Mouse (Mus musculus): Measurements from ENCODE around the gene Tacc2. TPM values are rescaled to one million over a fixed set of nuclear protein-coding genes. Genes with fewer than 3 reads are reported as not detected.
A peak's percentile ranks its signal among the peaks of the same experiment; 100 is the strongest.

Tacc2 gene
- polyA plus RNA-seq, 1 experiment from 2014 or later, result 39.2 TPM

- Histone ChIP-seq H3K36me3 (no peaks in the 10 kb centered on the region), H3K27ac (no peak overlapping the region), H3K4me3 (no peak overlapping the region), H3K4me1 (peaks cover 7% of the 10 kb centered on the region), H3K9me3 (replicated peaks) (no peaks in the 10 kb centered on the region), H3K27me3 (ENCODE audit: low read depth, poor library complexity, severe bottlenecking) (no peaks in the 10 kb centered on the region)
- WGBS, result 81% methylated on average over 5 of the region's 5 CpGs
- no peak for DNase-seq (ENCODE audit: low spot score)
Observed at GRCm38 (mm10) chr7:130552780-130553179, 24.5 kb upstream of the Tacc2 start.

GRCm38 (mm10) chr7:130553321-130553720 is 23.9 kb upstream of the Tacc2 start:
- no peak for DNase-seq (ENCODE audit: low spot score)
- H3K36me3 ChIP-seq, result no peaks in the 10 kb centered on the region
- no peaks in the 10 kb centered on the region for H3K9me3 ChIP-seq (replicated peaks)
- H3K27ac ChIP-seq, result no peak overlapping the region
- H3K4me1 ChIP-seq, result peaks cover 7% of the 10 kb centered on the region
- no peak overlapping the region for H3K4me3 ChIP-seq
- 75% methylated on average over 4 of the region's 4 CpGs for WGBS
- H3K27me3 ChIP-seq (ENCODE audit: low read depth, poor library complexity, severe bottlenecking), result no peaks in the 10 kb centered on the region

DNA sequence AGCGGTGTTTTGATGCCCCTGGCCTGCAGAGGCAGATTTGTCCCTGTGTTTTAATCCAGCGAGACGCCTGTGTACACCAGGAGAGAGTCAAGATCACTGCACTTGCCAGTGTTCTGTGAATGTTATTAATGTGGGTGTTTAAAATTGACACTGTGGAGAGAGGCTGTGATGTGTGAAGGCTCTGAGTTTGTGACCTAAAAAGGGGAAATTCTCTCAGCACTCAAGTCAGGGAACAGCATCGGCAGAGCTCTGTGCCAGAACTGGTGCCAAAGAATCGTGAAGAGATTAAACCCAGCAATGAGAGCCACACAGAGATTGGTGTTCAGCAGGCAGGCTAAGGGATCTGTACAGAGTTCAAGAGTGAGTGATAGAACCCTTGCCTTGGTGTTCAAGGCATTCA is 21.6 kb upstream of the Tacc2 start:
- no peak for DNase-seq (ENCODE audit: low spot score)
- Histone ChIP-seq H3K9me3 (replicated peaks) (no peaks in the 10 kb centered on the region), H3K36me3 (no peaks in the 10 kb centered on the region), H3K27ac (no peak overlapping the region), H3K4me3 (no peak overlapping the region), H3K4me1 (peaks cover 7% of the 10 kb centered on the region), H3K27me3 (ENCODE audit: low read depth, poor library complexity, severe bottlenecking) (no peaks in the 10 kb centered on the region)
- 88% methylated on average over 5 of the region's 5 CpGs for WGBS

DNA sequence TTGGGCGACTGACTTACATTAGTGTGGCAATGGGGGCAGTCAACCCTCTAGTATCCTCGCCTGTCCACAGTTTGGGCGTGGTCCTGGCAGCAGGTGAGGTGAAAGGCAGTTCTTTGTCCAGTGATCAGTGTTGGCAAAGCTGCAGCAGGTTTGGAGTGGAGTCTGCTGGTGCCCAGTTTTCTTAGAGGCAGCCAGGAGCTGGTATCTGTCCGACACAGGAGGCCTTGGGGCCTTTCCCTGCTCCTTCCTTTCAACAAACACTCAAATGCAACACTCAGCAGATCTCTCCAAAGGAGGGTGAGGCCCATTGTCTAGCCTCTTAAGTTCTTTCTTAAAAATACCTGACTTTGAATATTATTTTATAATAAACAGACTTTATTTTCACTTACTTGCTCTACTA is 18.6 kb upstream of the Tacc2 start:
- Histone ChIP-seq H3K4me3 (no peak overlapping the region), H3K27ac (no peak overlapping the region), H3K9me3 (replicated peaks) (no peaks in the 10 kb centered on the region), H3K36me3 (no peaks in the 10 kb centered on the region), H3K4me1 (no peaks in the 10 kb centered on the region), H3K27me3 (ENCODE audit: low read depth, poor library complexity, severe bottlenecking) (no peaks in the 10 kb centered on the region)
- 82% methylated on average over 4 of the region's 4 CpGs for WGBS
- no peak for DNase-seq (ENCODE audit: low spot score)

DNA sequence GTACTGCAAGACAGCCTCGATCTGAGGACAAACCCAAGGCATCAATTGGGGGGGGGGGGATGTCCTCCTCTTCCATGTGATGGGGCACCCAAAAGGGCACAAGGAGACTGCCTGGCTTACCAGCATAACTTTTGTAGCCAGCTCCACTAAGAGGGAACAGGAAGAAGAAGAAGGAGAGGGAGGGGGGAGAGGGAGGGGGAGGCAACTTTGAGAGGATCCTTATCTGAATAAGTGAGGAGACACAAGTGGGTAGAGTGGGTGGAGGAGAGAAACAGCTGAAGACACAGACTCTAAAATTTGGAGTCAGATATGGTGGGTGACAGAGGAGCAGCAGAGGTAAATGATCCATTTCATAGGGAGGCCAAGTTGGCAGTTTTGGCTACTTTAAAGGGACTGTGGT is 16.3 kb upstream of the Tacc2 start:
- DNase-seq (ENCODE audit: low spot score), result no peak
- Histone ChIP-seq H3K4me3 (no peak overlapping the region), H3K27ac (no peak overlapping the region), H3K9me3 (replicated peaks) (no peaks in the 10 kb centered on the region), H3K36me3 (no peaks in the 10 kb centered on the region), H3K4me1 (no peaks in the 10 kb centered on the region), H3K27me3 (ENCODE audit: low read depth, poor library complexity, severe bottlenecking) (no peaks in the 10 kb centered on the region)
- 94% methylated on average over 1 of the region's 1 CpGs for WGBS

DNA sequence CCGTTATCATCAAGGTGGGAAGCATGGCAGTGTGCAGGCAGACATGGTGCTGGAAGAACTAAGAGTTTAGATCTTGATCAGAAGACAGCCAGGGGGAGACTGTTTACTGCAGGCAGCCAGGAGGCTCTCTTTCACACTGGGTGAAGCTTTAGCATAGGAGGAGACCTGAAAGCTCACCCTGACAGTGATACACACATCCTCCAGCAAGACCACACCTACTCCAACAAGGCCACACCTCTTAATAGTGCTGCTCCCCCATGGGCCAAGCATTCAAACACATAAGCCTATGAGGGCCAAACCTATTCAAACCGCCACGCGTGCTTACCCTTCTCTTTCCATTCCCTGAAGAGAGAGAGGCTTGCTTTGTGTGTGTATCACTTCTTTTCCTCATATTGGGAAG is 14.0 kb upstream of the Tacc2 start:
- 85% methylated on average over 4 of the region's 4 CpGs for WGBS
- no peak for DNase-seq (ENCODE audit: low spot score)
- Histone ChIP-seq H3K9me3 (replicated peaks) (no peaks in the 10 kb centered on the region), H3K36me3 (no peaks in the 10 kb centered on the region), H3K27ac (no peak overlapping the region), H3K4me3 (no peak overlapping the region), H3K27me3 (ENCODE audit: low read depth, poor library complexity, severe bottlenecking) (no peaks in the 10 kb centered on the region), H3K4me1 (no peaks in the 10 kb centered on the region)

- H3K4me1 ChIP-seq, result peaks cover 2% of the 10 kb centered on the region; the same call in 1 of the 2 replicates
- DNase-seq (ENCODE audit: low spot score), result no peak
- no peaks in the 10 kb centered on the region for H3K27me3 ChIP-seq (ENCODE audit: low read depth, poor library complexity, severe bottlenecking)
- H3K4me3 ChIP-seq, result no peak overlapping the region
- WGBS, result 71% methylated on average over 4 of the region's 4 CpGs
- no peaks in the 10 kb centered on the region for H3K9me3 ChIP-seq (replicated peaks)
- H3K36me3 ChIP-seq, result no peaks in the 10 kb centered on the region
- H3K27ac ChIP-seq, result no peak overlapping the region
Observed at GRCm38 (mm10) chr7:130563880-130564279, 13.4 kb upstream of the Tacc2 start.

DNA sequence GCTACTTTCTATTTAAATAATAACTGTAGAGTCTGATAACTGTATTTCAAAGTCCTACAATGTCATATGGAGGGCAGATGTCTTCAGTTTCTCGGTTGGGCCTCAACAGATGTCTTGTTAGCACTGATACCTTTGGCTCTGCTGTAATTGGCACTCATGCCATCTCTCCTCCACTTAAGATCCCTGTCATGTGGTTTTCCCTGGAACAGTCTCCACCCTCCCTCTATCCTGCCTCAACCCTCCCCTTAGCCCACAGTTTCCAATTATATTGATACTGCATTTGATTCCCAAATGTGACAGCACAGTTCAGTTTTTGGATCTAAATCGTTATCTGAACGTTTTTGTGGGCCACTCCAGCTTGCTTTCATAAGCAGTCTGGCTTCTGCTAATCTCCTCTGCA is 12.6 kb upstream of the Tacc2 start:
- whole genome bisulfite sequencing, result 72% methylated on average over 3 of the region's 3 CpGs
- no peaks in the 10 kb centered on the region for H3K9me3 ChIP-seq (replicated peaks)
- DNase-seq (ENCODE audit: low spot score), result no peak
- no peaks in the 10 kb centered on the region for H3K36me3 ChIP-seq
- no peaks in the 10 kb centered on the region for H3K27me3 ChIP-seq (ENCODE audit: low read depth, poor library complexity, severe bottlenecking)
- peaks cover 6% of the 10 kb centered on the region for H3K4me1 ChIP-seq
- H3K4me3 ChIP-seq, result no peak overlapping the region
- H3K27ac ChIP-seq, result no peak overlapping the region

GRCm38 (mm10) chr7:130568783-130569436 is 8.3 kb upstream of the Tacc2 start:
- Histone ChIP-seq H3K9me3 (replicated peaks) (no peaks in the 10 kb centered on the region), H3K4me1 (peaks cover 6% of the 10 kb centered on the region), H3K27ac (peak overlapping the region; percentile 5; the same call in 1 of the 2 replicates), H3K27me3 (ENCODE audit: low read depth, poor library complexity, severe bottlenecking) (no peaks in the 10 kb centered on the region), H3K36me3 (no peaks in the 10 kb centered on the region), H3K4me3 (no peak overlapping the region)
- 63% methylated on average over 9 of the region's 9 CpGs for WGBS
- no peak for DNase-seq (ENCODE audit: low spot score)

DNA sequence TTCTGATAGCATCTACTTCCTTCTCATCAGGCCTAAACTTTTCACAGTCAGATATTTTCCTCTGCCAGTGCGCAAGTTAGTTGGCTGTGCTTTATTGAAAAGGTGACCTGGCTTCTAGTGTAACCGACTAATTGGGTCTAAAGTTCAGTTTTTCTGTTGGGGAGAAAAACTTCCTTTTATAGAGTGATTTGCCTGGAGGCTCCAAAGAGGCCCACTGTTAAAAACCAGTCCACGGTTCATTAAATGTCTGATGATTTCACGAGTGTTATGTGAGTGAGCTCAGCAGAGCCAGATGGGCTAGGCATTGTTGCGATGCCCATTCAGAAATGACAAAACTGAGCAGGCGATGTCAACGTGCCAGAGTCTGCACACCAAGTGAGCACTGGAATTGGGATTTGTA is 6.8 kb upstream of the Tacc2 start:
- no peak for DNase-seq (ENCODE audit: low spot score)
- no peaks in the 10 kb centered on the region for H3K36me3 ChIP-seq
- H3K27ac ChIP-seq, result no peak overlapping the region
- 79% methylated on average over 7 of the region's 7 CpGs for WGBS
- H3K9me3 ChIP-seq (replicated peaks), result no peaks in the 10 kb centered on the region
- H3K27me3 ChIP-seq (ENCODE audit: low read depth, poor library complexity, severe bottlenecking), result 0 out of 2 replicates have a peak, but pooled peaks cover 4% of the 10 kb centered on the region
- H3K4me1 ChIP-seq, result peaks cover 6% of the 10 kb centered on the region
- H3K4me3 ChIP-seq, result no peak overlapping the region

GRCm38 (mm10) chr7:130572821-130573220 is 4.4 kb upstream of the Tacc2 start, which contains the start of gene Nsmce4a:
Gene Nsmce4a, minus strand, starts transcription at chr7:130573118.
- Histone ChIP-seq H3K4me3 (no peak within 1 kb of the TSS), H3K36me3 (no peaks in the 10 kb centered on the region), H3K4me1 (peaks cover 17% of the 10 kb centered on the region), H3K27me3 (ENCODE audit: low read depth, poor library complexity, severe bottlenecking) (0 out of 2 replicates have a peak, but pooled peaks cover 4% of the 10 kb centered on the region), H3K9me3 (replicated peaks) (no peaks in the 10 kb centered on the region), H3K27ac (no peak within 1 kb of the TSS)
- no peak for DNase-seq (ENCODE audit: low spot score)
- WGBS, result 65% methylated on average over 11 of the region's 11 CpGs

GRCm38 (mm10) chr7:130573746-130574145 is 3.5 kb upstream of the Tacc2 start:
- WGBS, result 95% methylated on average over 10 of the region's 10 CpGs
- Histone ChIP-seq H3K36me3 (no peaks in the 10 kb centered on the region), H3K9me3 (replicated peaks) (no peaks in the 10 kb centered on the region), H3K27ac (no peak overlapping the region), H3K27me3 (ENCODE audit: low read depth, poor library complexity, severe bottlenecking) (0 out of 2 replicates have a peak, but pooled peaks cover 4% of the 10 kb centered on the region), H3K4me1 (peaks cover 17% of the 10 kb centered on the region), H3K4me3 (no peak overlapping the region)
- DNase-seq (ENCODE audit: low spot score), result no peak

DNA sequence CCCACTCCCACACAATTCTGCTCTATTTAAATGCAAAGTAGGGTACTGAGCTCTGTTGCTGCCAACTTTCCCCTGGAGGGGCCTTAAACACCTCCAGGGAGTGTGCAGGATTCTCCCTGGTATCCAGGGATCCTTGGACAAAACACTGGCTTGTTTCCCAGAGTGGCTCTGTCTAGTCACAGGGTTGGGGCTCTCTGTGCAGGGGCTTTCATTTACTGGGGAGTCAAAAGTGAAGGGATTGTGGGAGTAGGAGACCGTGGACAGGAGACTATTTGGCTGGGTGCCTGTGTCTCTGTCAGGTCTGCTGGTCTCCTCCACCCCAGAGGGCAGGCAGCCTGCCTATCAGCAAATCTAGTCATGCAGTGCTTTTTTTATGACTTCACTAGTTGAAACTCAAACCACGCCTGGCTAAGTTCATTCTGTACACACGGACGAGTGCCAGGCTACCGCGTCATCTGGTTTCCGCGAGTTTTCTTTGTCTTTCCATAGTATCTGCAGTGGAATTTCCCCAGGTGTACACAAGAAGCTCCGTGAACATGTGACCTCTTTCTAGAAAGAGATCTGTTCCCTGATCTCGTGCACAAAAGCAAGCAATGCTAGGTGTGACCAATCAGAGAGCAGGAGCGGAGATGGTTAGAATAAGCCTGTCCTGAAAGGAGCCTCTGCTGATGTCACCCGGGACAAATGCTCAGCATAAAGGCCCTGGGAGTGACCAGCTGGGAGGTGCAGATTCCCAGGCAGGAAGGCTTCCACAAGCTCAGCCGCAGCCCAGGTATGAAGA is 2.8 kb upstream of the Tacc2 start:
- WGBS, result 71% methylated on average over 13 of the region's 13 CpGs
- DNase-seq (ENCODE audit: low spot score), result no peak
- Histone ChIP-seq H3K4me3 (no peak overlapping the region), H3K9me3 (replicated peaks) (no peaks in the 10 kb centered on the region), H3K4me1 (peaks cover 11% of the 10 kb centered on the region), H3K27ac (no peak overlapping the region), H3K27me3 (ENCODE audit: low read depth, poor library complexity, severe bottlenecking) (0 out of 2 replicates have a peak, but pooled peaks cover 4% of the 10 kb centered on the region), H3K36me3 (no peaks in the 10 kb centered on the region)
